Mouse (Mus musculus) hindbrain, embryonic 14.5 days (tissue): ENCODE results near the gene Tubg2. TPM values are rescaled to one million over a fixed set of nuclear protein-coding genes. Genes with fewer than 3 reads are reported as not detected.

Source experiments
- ATAC-seq: fragments of 200-750 bp; cut with Nextera tagmentation; 2 replicates; pipeline ENCODE4 v1.8.0; 2017; ENCODE audit warnings: moderate number of reproducible peaks, mild to moderate bottlenecking, moderate TSS enrichment, moderate library complexity; ENCODE audit not compliant: low FRiP score
- DNase-seq: peaks from one replicate; pipeline ENCODE4 v3.0.0-alpha.2; 2015; ENCODE audit warnings: low spot score
- H3K27ac ChIP-seq: fragments of 300-500 bp; sonication (generic); 2 replicates; pipeline ENCODE4 v1.5.1; 2014; ENCODE audit warnings: mild to moderate bottlenecking, moderate library complexity
- H3K27me3 ChIP-seq: fragments of 300-500 bp; sonication (generic); 2 replicates; pipeline ENCODE4 v1.6.1; 2014; ENCODE audit warnings: mild to moderate bottlenecking, low read length, mixed read lengths; ENCODE audit not compliant: control insufficient read depth, insufficient read depth
- H3K36me3 ChIP-seq: fragments of 300-500 bp; sonication (generic); replicated peaks from 2 replicates; pipeline ENCODE4 v1.6.1; 2014; ENCODE audit not compliant: control insufficient read depth, insufficient read depth
- H3K4me1 ChIP-seq: fragments of 300-500 bp; sonication (generic); replicated peaks from 2 replicates; pipeline ENCODE4 v1.6.1; 2014; ENCODE audit warnings: antibody characterized with exemption, low read length, mixed read lengths; ENCODE audit not compliant: control insufficient read depth, insufficient read depth
- H3K4me2 ChIP-seq: fragments of 300-500 bp; sonication (generic); replicated peaks from 2 replicates; pipeline ENCODE4 v1.6.1; 2014; ENCODE audit warnings: mild to moderate bottlenecking, moderate library complexity
- H3K4me3 ChIP-seq: fragments of 300-500 bp; sonication (generic); replicated peaks from 2 replicates; pipeline ENCODE4 v1.5.1; 2014; ENCODE audit warnings: mild to moderate bottlenecking, low read length
- H3K9ac ChIP-seq: fragments of 300-500 bp; sonication (generic); 2 replicates; pipeline ENCODE4 v1.6.1; 2014
- H3K9me3 ChIP-seq: fragments of 300-500 bp; sonication (generic); 2 replicates; pipeline ENCODE4 v1.6.1; 2016; ENCODE audit warnings: low read length; ENCODE audit not compliant: control insufficient read depth
- WGBS: fragments of 180-500 bp; shearing (Covaris S2); extraction: QIAGEN DNeasy Blood & Tissue Kit; methylation state at CpG from one replicate; pipeline ENCODE4 v1.1.7; 2014; 5-methylcytosine and 5-hydroxymethylcytosine counted together
- polyA plus RNA-seq: library from polyadenylated mRNA; unstranded; fragments of >200 nt; fragmentation: Nextera tagmentation; extraction: Ambion mirVana; gene quantifications from 2 replicates; pipeline ENCODE4 v1.2.1, GENCODE M21; 2014

Tubg2 gene
- polyA plus RNA-seq, result 48.6 and 50.6 TPM in 2 replicates

GRCm38 (mm10) chr11:101155728-101156371 is at the start of gene Tubg2:
TSS of gene Tubg2 (plus strand) at chr11:101155907.
- Histone ChIP-seq H3K36me3 (no peaks in the 10 kb centered on the region), H3K4me1 (peaks cover 8% of the 10 kb centered on the region; the same call in 1 of the 2 replicates), H3K9ac (peak within 1 kb of the TSS; percentile 76), H3K4me2 (peak within 1 kb of the TSS; percentile 76), H3K27me3 (peaks cover 5% of the 10 kb centered on the region; the same call in 1 of the 2 replicates), H3K4me3 (peak within 1 kb of the TSS; percentile 42), H3K9me3 (no peaks in the 10 kb centered on the region), H3K27ac (peak within 1 kb of the TSS; percentile 92)
- WGBS, result 2% methylated on average over 36 of the region's 36 CpGs
- ATAC-seq (peak; percentile 93), DNase-seq (peak; percentile 85)

- no peak for ATAC-seq
- no peak overlapping the region for H3K27ac ChIP-seq
- no peak for DNase-seq
- no peak overlapping the region for H3K4me2 ChIP-seq
- WGBS, result 68% methylated on average over 4 of the region's 4 CpGs
- no peak overlapping the region for H3K9ac ChIP-seq
- no peak overlapping the region for H3K4me3 ChIP-seq
- no peaks in the 10 kb centered on the region for H3K4me1 ChIP-seq
- H3K27me3 ChIP-seq, result no peaks in the 10 kb centered on the region
- peaks cover 19% of the 10 kb centered on the region for H3K36me3 ChIP-seq
- no peaks in the 10 kb centered on the region for H3K9me3 ChIP-seq
Measured at GRCm38 (mm10) chr11:101109351-101109750, 46.4 kb upstream of the Tubg2 start.

GRCm38 (mm10) chr11:101110708-101111107 is 45.0 kb upstream of the Tubg2 start:
- 73% methylated on average over 5 of the region's 5 CpGs for WGBS
- H3K27ac ChIP-seq, result no peak overlapping the region

GRCm38 (mm10) chr11:101111178-101111577 is 44.5 kb upstream of the Tubg2 start:
- peaks cover 7% of the 10 kb centered on the region; the same call in 1 of the 2 replicates for H3K4me1 ChIP-seq
- H3K4me3 ChIP-seq, result no peak overlapping the region
- ATAC-seq (no peak), DNase-seq (no peak)
- no peaks in the 10 kb centered on the region for H3K9me3 ChIP-seq
- H3K27me3 ChIP-seq, result no peaks in the 10 kb centered on the region
- H3K36me3 ChIP-seq, result peaks cover 1% of the 10 kb centered on the region; the same call in 1 of the 2 replicates
- no peak overlapping the region for H3K4me2 ChIP-seq
- H3K9ac ChIP-seq, result no peak overlapping the region
- WGBS, result 92% methylated on average over 4 of the region's 4 CpGs
- H3K27ac ChIP-seq, result no peak overlapping the region

More at GRCm38 (mm10) chr11:101110708-101111107, 45.0 kb upstream of the Tubg2 start:
- H3K4me2 ChIP-seq, result no peak overlapping the region
- H3K9me3 ChIP-seq, result no peaks in the 10 kb centered on the region
- no peak overlapping the region for H3K9ac ChIP-seq
- no peaks in the 10 kb centered on the region for H3K27me3 ChIP-seq
- ATAC-seq (no peak), DNase-seq (no peak)
- peaks cover 3% of the 10 kb centered on the region; the same call in 1 of the 2 replicates for H3K4me1 ChIP-seq
- H3K36me3 ChIP-seq, result peaks cover 6% of the 10 kb centered on the region; the same call in 1 of the 2 replicates
- no peak overlapping the region for H3K4me3 ChIP-seq

GRCm38 (mm10) chr11:101112186-101112585 is 43.5 kb upstream of the Tubg2 start:
- ATAC-seq, result no peak
- Histone ChIP-seq H3K4me1 (peaks cover 7% of the 10 kb centered on the region; the same call in 1 of the 2 replicates), H3K9ac (no peak overlapping the region), H3K4me2 (no peak overlapping the region), H3K27me3 (no peaks in the 10 kb centered on the region), H3K36me3 (no peaks in the 10 kb centered on the region), H3K9me3 (no peaks in the 10 kb centered on the region), H3K4me3 (no peak overlapping the region), H3K27ac (no peak overlapping the region)
- no peak for DNase-seq
- WGBS, result 91% methylated on average over 3 of the region's 3 CpGs

GRCm38 (mm10) chr11:101115564-101115963 is 40.1 kb upstream of the Tubg2 start:
- ATAC-seq, result no peak
- Histone ChIP-seq H3K27me3 (no peaks in the 10 kb centered on the region), H3K27ac (peak overlapping the region; percentile 34), H3K4me3 (no peak overlapping the region), H3K36me3 (no peaks in the 10 kb centered on the region), H3K4me2 (peak overlapping the region; percentile 8; the same call in 1 of the 2 replicates), H3K9ac (0 out of 2 replicates have a peak overlapping the region, but pooled peaks have one; percentile 2), H3K9me3 (no peaks in the 10 kb centered on the region), H3K4me1 (peaks cover 23% of the 10 kb centered on the region)
- 37% methylated on average over 2 of the region's 2 CpGs for WGBS
- no peak for DNase-seq

- H3K4me2 ChIP-seq, result peak overlapping the region; percentile 82
- H3K4me1 ChIP-seq, result peaks cover 33% of the 10 kb centered on the region
Measured at GRCm38 (mm10) chr11:101118105-101118504, 37.6 kb upstream of the Tubg2 start.

GRCm38 (mm10) chr11:101119131-101119760 is 36.5 kb upstream of the Tubg2 start:
- H3K4me1 ChIP-seq, result peaks cover 33% of the 10 kb centered on the region
- H3K4me3 ChIP-seq, result peak overlapping the region; percentile 85
- peaks cover 16% of the 10 kb centered on the region for H3K36me3 ChIP-seq
- peak overlapping the region; percentile 82 for H3K4me2 ChIP-seq
- ATAC-seq, result peak; percentile 75
- H3K27ac ChIP-seq, result peak overlapping the region; percentile 81
- DNase-seq, result no peak
- 1% methylated on average over 36 of the region's 39 CpGs for WGBS
- no peaks in the 10 kb centered on the region for H3K9me3 ChIP-seq
- no peaks in the 10 kb centered on the region for H3K27me3 ChIP-seq
- peak overlapping the region; percentile 89 for H3K9ac ChIP-seq

More at GRCm38 (mm10) chr11:101118105-101118504, 37.6 kb upstream of the Tubg2 start:
- WGBS, result 56% methylated on average over 4 of the region's 4 CpGs
- Histone ChIP-seq H3K9me3 (no peaks in the 10 kb centered on the region), H3K4me3 (peak overlapping the region; percentile 85), H3K36me3 (peaks cover 7% of the 10 kb centered on the region; the same call in 1 of the 2 replicates), H3K27ac (no peak overlapping the region), H3K9ac (peak overlapping the region; percentile 89; the same call in 1 of the 2 replicates), H3K27me3 (no peaks in the 10 kb centered on the region)
- ATAC-seq (no peak), DNase-seq (no peak)
